Mouse (Mus musculus) layer of hippocampus, adult 8-10 months (tissue): ENCODE measurements at regions not wholly inside any gene's neighbourhood (a gene's known extent, or its start where the extent isn't known, plus 50 kb on each side); places are given as distances from the start of the nearest gene placed in this dataset.
A peak's percentile ranks its signal among the peaks of the same experiment; 100 is the strongest.
"Not testable (repeated sequence)": the region's sequence is repeated elsewhere in the genome, so short reads cannot be mapped to it uniquely, and the experiment has no call there.

Experiments
- DNase-seq, 2 experiments: peaks; one replicate each; pipeline ENCODE4 v3.0.0; 2022; ENCODE audit warnings: low spot score in 2 of 2

GRCm38 (mm10) chr14:76964046-76964445 lies 72.5 kb upstream of the Ccdc122 start:
- no peak for DNase-seq

- DNase-seq = peak; percentile 58 to 73
These were observed 77.7 kb upstream of the Ccdc122 start for GRCm38 (mm10) chr14:76958875-76959274.

- DNase-seq = no peak
These were observed 79.4 kb upstream of the Ccdc122 start for GRCm38 (mm10) chr14:76957136-76957535.

- DNase-seq = no peak
These were observed 83.4 kb upstream of the Ccdc122 start for GRCm38 (mm10) chr14:76953171-76953570.

GRCm38 (mm10) chr14:76951450-76951849 lies 85.1 kb upstream of the Ccdc122 start:
- peak; percentile 41 to 48 for DNase-seq

- no peak for DNase-seq
These were observed 87.2 kb upstream of the Ccdc122 start for GRCm38 (mm10) chr14:76949388-76949787.

GRCm38 (mm10) chr14:76948948-76949347 lies 87.6 kb upstream of the Ccdc122 start:
- DNase-seq = peak in 1 of 2 experiments; percentile 15

GRCm38 (mm10) chr14:76948481-76948880 lies 88.1 kb upstream of the Ccdc122 start:
- DNase-seq = no peak

GRCm38 (mm10) chr14:76947148-76947547 lies 89.4 kb upstream of the Ccdc122 start:
- DNase-seq = no peak

- DNase-seq = no peak
These were observed 90.9 kb upstream of the Ccdc122 start for GRCm38 (mm10) chr14:76945626-76946025.

- no peak for DNase-seq
These were observed 94.9 kb upstream of the Ccdc122 start for GRCm38 (mm10) chr14:76941474-76942212.

- DNase-seq = no peak
These were observed 96.1 kb upstream of the Ccdc122 start for GRCm38 (mm10) chr14:76940507-76940906.

GRCm38 (mm10) chr14:76936671-76937070 lies 99.9 kb upstream of the Ccdc122 start:
- DNase-seq = no peak

GRCm38 (mm10) chr14:76936051-76936450 lies 100.5 kb upstream of the Ccdc122 start:
- not testable (repeated sequence) for DNase-seq

GRCm38 (mm10) chr14:76935453-76935852 lies 101.1 kb upstream of the Ccdc122 start:
- DNase-seq = no peak

GRCm38 (mm10) chr14:76932890-76933289 lies 103.7 kb upstream of the Ccdc122 start:
- no peak for DNase-seq

- DNase-seq = no peak
These were observed 105.2 kb upstream of the Ccdc122 start for GRCm38 (mm10) chr14:76931398-76931797.

- DNase-seq = no peak
These were observed 107.0 kb upstream of the Ccdc122 start for GRCm38 (mm10) chr14:76929562-76929961.

- no peak for DNase-seq
These were observed 107.9 kb upstream of the Ccdc122 start for GRCm38 (mm10) chr14:76928706-76929105.

- no peak for DNase-seq
These were observed 109.2 kb upstream of the Ccdc122 start for GRCm38 (mm10) chr14:76927245-76927806.

- no peak for DNase-seq
These were observed 110.2 kb upstream of the Ccdc122 start for GRCm38 (mm10) chr14:76926416-76926815.

- no peak for DNase-seq
These were observed 114.1 kb upstream of the Ccdc122 start for GRCm38 (mm10) chr14:76922399-76922939.

GRCm38 (mm10) chr14:76918091-76918490 lies 118.5 kb upstream of the Ccdc122 start:
- DNase-seq = no peak
